Mouse (Mus musculus) CH12.LX (cell line): Measurements from ENCODE around the gene Gclm. TPM values are rescaled to one million over a fixed set of nuclear protein-coding genes. Genes with fewer than 3 reads are reported as not detected.

Experiments
- DNase-seq: peaks from one replicate; pipeline ENCODE4 v3.0.0-alpha.2; 2013; ENCODE audit errors: extremely low read depth
- H3K27ac ChIP-seq: 2 replicates; pipeline ENCODE4 v1.5.1; 2012; ENCODE audit warnings: low read depth, mild to moderate bottlenecking, control low read depth, moderate library complexity; ENCODE audit not compliant: insufficient read depth
- H3K27me3 ChIP-seq: replicated peaks from 2 replicates; pipeline ENCODE3; 2012; ENCODE audit warnings: inconsistent platforms
- H3K36me3 ChIP-seq, 2 experiments: replicated peaks in 1 of 2; 2 replicates each; pipeline versions ENCODE3 to v1.6.1; 2012; ENCODE audit warnings: inconsistent platforms in 1 of 2, low read length in 1 of 2, mild to moderate bottlenecking in 1 of 2, mixed read lengths in 1 of 2, moderate library complexity in 1 of 2; ENCODE audit not compliant: control insufficient read depth in 1 of 2, insufficient read depth in 1 of 2
- H3K4me1 ChIP-seq, 2 experiments: 2 replicates each; pipeline ENCODE4 v1.6.1; 2012; ENCODE audit warnings: inconsistent platforms in 1 of 2, moderate library complexity in 1 of 2; ENCODE audit not compliant: insufficient read depth in 2 of 2, control insufficient read depth in 1 of 2
- H3K4me2 ChIP-seq: 2 replicates; pipeline ENCODE4 v1.6.1; 2012; ENCODE audit warnings: low read depth, mild to moderate bottlenecking, control low read depth; ENCODE audit not compliant: poor library complexity, insufficient read depth, severe bottlenecking
- H3K4me3 ChIP-seq, 3 experiments: fragments of 150-350 bp in 1 of 3; sonication (generic) in 1 of 3; replicated peaks in 1 of 3; 2 replicates each; pipeline versions ENCODE3 to v1.5.1; 2011 to 2012; ENCODE audit warnings: low read depth in 2 of 3, low read length in 2 of 3, mild to moderate bottlenecking in 2 of 3, moderate library complexity in 2 of 3, control low read depth in 1 of 3, improper control_type of control experiment in 1 of 3, inconsistent platforms in 1 of 3, mixed read lengths in 1 of 3; ENCODE audit not compliant: poor library complexity in 1 of 3
- H3K79me2 ChIP-seq: replicated peaks from 2 replicates; pipeline ENCODE4 v1.6.1; 2012; ENCODE audit warnings: mild to moderate bottlenecking, moderate library complexity; ENCODE audit not compliant: control insufficient read depth, poor library complexity, insufficient read depth, severe bottlenecking; ENCODE audit errors: extremely low read depth
- H3K9ac ChIP-seq: 2 replicates; pipeline ENCODE4 v1.6.1; 2012; ENCODE audit warnings: low read depth, mild to moderate bottlenecking, control low read depth, moderate library complexity; ENCODE audit not compliant: insufficient read depth
- H3K9me3 ChIP-seq: replicated peaks from 2 replicates; pipeline ENCODE3; 2012; ENCODE audit warnings: low read length, inconsistent platforms, mixed read lengths
- CHD1 ChIP-seq: IDR thresholded peaks from 2 replicates; pipeline ENCODE4 v1.6.1; 2012; ENCODE audit warnings: low read depth, low read length, improper control_type of control experiment, inconsistent platforms
- E2F4 ChIP-seq: IDR thresholded peaks from 2 replicates; pipeline ENCODE4 v1.6.1; 2011; ENCODE audit warnings: low read depth, low read length, improper control_type of control experiment; ENCODE audit not compliant: insufficient replicate concordance
- ELF1 ChIP-seq: IDR thresholded peaks from 2 replicates; pipeline ENCODE4 v1.6.1; 2014; ENCODE audit warnings: low read depth, mild to moderate bottlenecking, inconsistent platforms, low read length, improper control_type of control experiment
- ETS1 ChIP-seq: conservative IDR thresholded peaks from 2 replicates; pipeline ENCODE4 v1.6.1; 2012; ENCODE audit warnings: low read depth, mild to moderate bottlenecking, inconsistent platforms, low read length, improper control_type of control experiment, moderate library complexity
- JUND ChIP-seq: conservative IDR thresholded peaks from 2 replicates; pipeline ENCODE4 v1.6.1; 2011; ENCODE audit warnings: low read depth, low read length, improper control_type of control experiment
- MAX ChIP-seq: IDR thresholded peaks from 2 replicates; pipeline ENCODE4 v1.6.1; 2011; ENCODE audit warnings: low read length, improper control_type of control experiment
- MAZ ChIP-seq: IDR thresholded peaks from 2 replicates; pipeline ENCODE4 v1.6.1; 2012; ENCODE audit warnings: low read depth, mild to moderate bottlenecking, inconsistent platforms, low read length, improper control_type of control experiment, moderate library complexity
- MYC ChIP-seq: IDR thresholded peaks from 2 replicates; pipeline ENCODE4 v1.6.1; 2011; ENCODE audit warnings: low read depth, mild to moderate bottlenecking, improper control_type of control experiment, low read length
- PAX5 ChIP-seq: IDR thresholded peaks from 2 replicates; pipeline ENCODE4 v1.6.1; 2012; ENCODE audit warnings: low read length, inconsistent platforms, mixed read lengths
- POLR2AphosphoS2 ChIP-seq: IDR thresholded peaks from 2 replicates; pipeline ENCODE4 v1.6.1; 2011; ENCODE audit warnings: low read depth, low read length, improper control_type of control experiment
- RAD21 ChIP-seq: IDR thresholded peaks from 2 replicates; pipeline ENCODE4 v1.6.1; 2011; ENCODE audit warnings: low read depth, mild to moderate bottlenecking, low read length, improper control_type of control experiment, moderate library complexity
- TCF12 ChIP-seq: IDR thresholded peaks from 2 replicates; pipeline ENCODE4 v1.6.1; 2014; ENCODE audit warnings: low read depth, mild to moderate bottlenecking, inconsistent platforms, low read length, improper control_type of control experiment
- USF1 ChIP-seq: IDR thresholded peaks from 2 replicates; pipeline ENCODE4 v1.6.1; 2014; ENCODE audit warnings: low read depth, mild to moderate bottlenecking, inconsistent platforms, low read length, improper control_type of control experiment
- ZC3H11A ChIP-seq: IDR thresholded peaks from 2 replicates; pipeline ENCODE4 v1.6.1; 2012; ENCODE audit warnings: low read depth, mild to moderate bottlenecking, inconsistent platforms, low read length, improper control_type of control experiment
- ZMIZ1 ChIP-seq: IDR thresholded peaks from 2 replicates; pipeline ENCODE4 v1.6.1; 2012; ENCODE audit warnings: low read depth, mild to moderate bottlenecking, inconsistent platforms, low read length, improper control_type of control experiment
- dilution Hi-C: fragments of 300-500 bp; cut with MboI; formaldehyde crosslinking; loops from 2 replicates; pipeline ENCODE4 v1.14.3; 2020; ENCODE audit warnings: low sequenced_read_pairs; ENCODE audit not compliant: extremely low pct_unique_long_range_greater_than_20kb, extremely low pct_ligation_motif_present
- in situ Hi-C: fragments of 300-500 bp; cut with MboI; formaldehyde crosslinking; loops from 3 replicates; pipeline ENCODE4 v1.14.3; 2019; ENCODE audit warnings: low sequenced_read_pairs, low pct_ligation_motif_present, low pct_unique_long_range_greater_than_20kb, mixed read lengths
- polyA plus RNA-seq: library from polyadenylated mRNA; unstranded; fragments of >175 nt; gene quantifications from 2 replicates; pipeline ENCODE4 v1.2.1, GENCODE M21; 2012; ENCODE audit warnings: low read depth; ENCODE audit not compliant: insufficient read length
- total RNA-seq, 2 experiments: library from RNA; depleted of rRNA; stranded (reverse); fragments of 300-350 nt in 1 of 2; fragments of >200 nt in 1 of 2; gene quantifications; 2 replicates each; pipeline ENCODE4 v1.2.3; 2012 to 2014

Gene Gclm
- total and polyA plus RNA-seq, 3 experiments, result 26.1 to 195 (median 108) TPM

DNA sequence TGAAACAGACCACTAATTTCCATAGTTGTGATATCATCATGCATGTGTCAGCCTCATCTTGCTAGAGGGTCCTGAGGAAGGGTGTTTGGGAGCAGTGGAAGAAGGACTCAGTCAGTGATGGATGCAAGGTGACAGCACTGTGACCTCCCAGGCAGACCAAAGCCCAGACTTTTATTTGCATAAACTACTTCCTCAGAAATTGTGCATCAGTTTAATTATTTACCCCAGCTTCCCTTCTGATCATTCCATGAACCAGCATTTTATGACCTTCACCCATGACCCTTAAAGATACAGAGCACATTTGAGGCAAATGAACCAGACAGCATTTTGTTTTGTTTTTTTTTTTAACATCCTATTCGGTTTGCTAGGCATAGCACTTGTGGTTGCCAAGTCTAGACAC, 9.6 kb upstream of the Gclm start:
- Histone ChIP-seq H3K9me3 (no peaks in the 10 kb centered on the region), H3K9ac (no peak overlapping the region), H3K4me1 (peaks cover 2 to 4% of the 10 kb centered on the region in 2 experiments; a peak in 1 of 4 replicates), H3K4me2 (no peak overlapping the region), H3K27me3 (no peaks in the 10 kb centered on the region), H3K4me3 (no peak overlapping the region), H3K79me2 (no peaks in the 10 kb centered on the region), H3K27ac (no peak overlapping the region), H3K36me3 (no peaks in the 10 kb centered on the region)
- TF ChIP-seq MAX, result no peak
- TF ChIP-seq E2F4, result no peak
- no peak for TF ChIP-seq RAD21
- no peak for TF ChIP-seq ELF1
- DNase-seq, result no peak
- in situ Hi-C loops, result no loop called here
- dilution Hi-C loops, result no loop called here

GRCm38 (mm10) chr3:122242876-122243275, 2.5 kb upstream of the Gclm start:
- no peaks in the 10 kb centered on the region for H3K27me3 ChIP-seq
- H3K9me3 ChIP-seq, result no peaks in the 10 kb centered on the region
- dilution Hi-C loops, result no loop called here
- H3K4me1 ChIP-seq, result peaks cover 0 to 29% of the 10 kb centered on the region in 2 experiments; a peak in 2 of 4 replicates
- H3K79me2 ChIP-seq, result peaks cover 10% of the 10 kb centered on the region
- no peak overlapping the region for H3K9ac ChIP-seq
- TF ChIP-seq MYC (no peak), USF1 (no peak), POLR2AphosphoS2 (no peak), ZC3H11A (no peak), CHD1 (no peak), JUND (no peak), PAX5 (no peak), ZMIZ1 (no peak), MAZ (no peak), MAX (no peak), ETS1 (no peak), ELF1 (no peak), RAD21 (no peak), TCF12 (no peak)
- TF ChIP-seq, all 38 proteins: peak for 0
- H3K36me3 ChIP-seq, result no peaks in the 10 kb centered on the region
- no peak overlapping the region for H3K27ac ChIP-seq
- H3K4me3 ChIP-seq, result no peak overlapping the region
- H3K4me2 ChIP-seq, result no peak overlapping the region
- in situ Hi-C loops, result no loop called here
- no peak for DNase-seq
